Mouse (Mus musculus): ENCODE measurements around the gene Tex101. TPM values are rescaled to one million over a fixed set of nuclear protein-coding genes. Genes with fewer than 3 reads are reported as not detected.
"Not testable (repeated sequence)": the region's sequence is repeated elsewhere in the genome, so short reads cannot be mapped to it uniquely, and the experiment has no call there.

The Tex101 gene
- polyA plus RNA-seq, 1 experiment from 2014 or later = not detected

DNA sequence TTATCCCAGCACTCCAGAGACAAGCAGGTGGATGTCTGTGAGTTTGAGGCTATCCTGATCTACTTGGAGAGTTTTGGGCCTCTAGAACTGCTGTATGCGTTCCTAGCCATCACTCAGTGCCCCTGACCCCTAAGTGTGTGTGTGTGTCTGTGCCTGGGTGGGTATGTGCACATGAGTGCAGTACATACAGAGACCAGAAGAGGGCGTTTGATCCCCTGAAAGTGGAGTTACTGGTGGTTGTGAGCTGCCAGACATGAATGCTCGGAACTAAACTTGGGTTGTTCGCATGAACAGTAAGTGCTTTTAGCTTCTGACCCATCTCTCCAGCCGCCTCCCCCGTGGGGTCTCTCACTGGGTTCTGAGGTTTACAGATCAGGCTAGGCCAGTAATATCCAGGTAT, 53.5 kb downstream of the Tex101 start:
- H3K9me3 ChIP-seq (replicated peaks; ENCODE audit: control insufficient read depth, low read length) = peaks cover 5% of the 10 kb centered on the region; the same call in 1 of the 2 replicates
- no peak overlapping the region for H3K9ac ChIP-seq (ENCODE audit: low read length)
- no peak for ATAC-seq (replicated peaks; ENCODE audit: extremely low read depth, insufficient read depth, low FRiP score)
- no peaks in the 10 kb centered on the region; the same call in none of the 2 replicates for H3K27me3 ChIP-seq (ENCODE audit: control insufficient read depth, insufficient read depth, low read length)
- no peak overlapping the region for H3K4me2 ChIP-seq (ENCODE audit: low read depth, low read length)
- H3K27ac ChIP-seq (ENCODE audit: low read length) = no peak overlapping the region
- H3K36me3 ChIP-seq (ENCODE audit: control insufficient read depth, insufficient read depth) = no peaks in the 10 kb centered on the region
- no peak overlapping the region for H3K4me3 ChIP-seq (ENCODE audit: low read length)
- WGBS = 78% methylated on average over 6 of the region's 6 CpGs
- H3K4me1 ChIP-seq (ENCODE audit: control insufficient read depth, insufficient read depth, low read length) = no peaks in the 10 kb centered on the region

DNA sequence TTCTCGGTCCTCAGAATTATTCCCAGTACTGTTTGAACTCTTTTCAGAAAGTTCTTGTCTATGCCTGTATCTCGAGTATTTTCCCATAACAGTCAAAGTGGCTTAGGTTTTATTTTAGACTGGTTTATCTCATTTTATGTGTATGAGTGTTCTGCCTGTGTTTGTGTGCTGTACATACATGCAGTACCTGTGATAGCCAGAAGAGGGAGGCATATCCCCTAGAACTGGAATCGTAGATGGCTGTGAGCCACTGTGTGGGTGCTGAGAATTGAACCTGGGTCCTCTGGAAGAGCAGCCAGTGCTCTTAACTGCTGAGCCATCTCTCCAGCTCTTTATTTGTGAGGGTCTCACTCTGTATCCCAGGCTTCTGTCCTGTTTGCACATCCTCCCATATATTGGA, 55.3 kb downstream of the Tex101 start:
- 77% methylated on average over 3 of the region's 3 CpGs for WGBS
- H3K4me1 ChIP-seq (ENCODE audit: control insufficient read depth, insufficient read depth, low read length) = no peaks in the 10 kb centered on the region
- no peaks in the 10 kb centered on the region for H3K36me3 ChIP-seq (ENCODE audit: control insufficient read depth, insufficient read depth)
- no peak overlapping the region for H3K4me2 ChIP-seq (ENCODE audit: low read depth, low read length)
- no peak overlapping the region for H3K27ac ChIP-seq (ENCODE audit: low read length)
- peaks cover 5% of the 10 kb centered on the region; the same call in 1 of the 2 replicates for H3K9me3 ChIP-seq (replicated peaks; ENCODE audit: control insufficient read depth, low read length)
- peaks cover 2% of the 10 kb centered on the region for H3K27me3 ChIP-seq (ENCODE audit: control insufficient read depth, insufficient read depth, low read length)
- ATAC-seq (replicated peaks; ENCODE audit: extremely low read depth, insufficient read depth, low FRiP score) = no peak
- H3K9ac ChIP-seq (ENCODE audit: low read length) = no peak overlapping the region
- no peak overlapping the region for H3K4me3 ChIP-seq (ENCODE audit: low read length)

DNA sequence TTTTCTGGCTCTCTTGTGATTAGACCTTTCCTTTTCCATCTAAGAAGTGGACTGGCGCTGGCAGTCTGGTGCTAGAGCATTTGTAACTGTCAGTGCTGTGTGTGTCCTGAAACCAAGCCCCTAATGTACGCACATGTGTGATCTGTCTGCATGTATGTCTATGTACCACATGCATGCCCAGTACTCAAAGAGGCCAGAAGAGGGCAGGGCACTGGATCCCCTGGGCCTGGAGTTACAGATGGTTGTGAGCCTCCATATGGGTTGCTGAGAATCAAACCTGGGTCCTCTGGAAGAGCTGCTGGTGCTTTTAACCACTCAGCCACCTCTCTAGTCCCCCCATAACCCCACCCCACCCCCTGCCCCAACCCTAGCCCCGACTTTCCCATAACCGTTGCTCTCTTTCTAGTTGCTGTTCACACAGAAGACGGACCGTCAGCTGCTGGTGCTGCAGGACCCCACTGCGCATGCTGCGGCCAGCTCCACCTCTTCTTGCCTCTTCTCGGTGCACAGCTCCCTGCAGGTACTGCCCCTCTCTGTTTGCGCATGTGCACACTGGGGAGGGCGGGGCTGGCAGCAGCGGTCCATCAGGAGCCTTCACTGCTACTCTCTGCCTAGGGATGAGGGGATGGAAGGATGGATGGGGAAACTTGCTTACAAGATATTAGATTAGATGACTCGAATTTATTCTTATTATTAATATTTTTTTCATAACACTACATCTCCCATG, 56.6 kb downstream of the Tex101 start:
- ATAC-seq (replicated peaks; ENCODE audit: extremely low read depth, insufficient read depth, low FRiP score) = no peak
- no peak overlapping the region for H3K27ac ChIP-seq (ENCODE audit: low read length)
- 54% methylated on average over 13 of the region's 13 CpGs for WGBS

DNA sequence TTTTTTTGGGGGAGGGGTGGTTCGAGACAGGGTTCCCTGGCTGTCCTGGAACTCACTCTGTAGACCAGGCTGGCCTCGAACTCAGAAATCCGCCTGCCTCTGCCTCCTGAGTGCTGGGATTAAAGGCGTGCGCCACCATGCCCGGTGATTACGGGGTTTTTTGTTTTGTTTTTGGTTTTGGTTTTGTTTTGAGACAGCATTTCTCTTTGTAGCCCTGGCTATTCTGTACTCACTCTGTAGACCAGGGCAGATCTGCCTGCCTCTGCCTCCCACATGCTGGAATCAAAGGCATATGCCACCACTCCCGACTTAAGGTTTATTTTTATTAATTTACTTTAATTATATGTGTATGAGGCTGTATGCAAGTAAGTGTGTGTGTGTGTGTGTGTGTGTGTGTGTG, 58.1 kb downstream of the Tex101 start:
- not testable (repeated sequence) for H3K36me3 ChIP-seq (ENCODE audit: control insufficient read depth, insufficient read depth); H3K27me3 ChIP-seq (ENCODE audit: control insufficient read depth, insufficient read depth, low read length); H3K4me1 ChIP-seq (ENCODE audit: control insufficient read depth, insufficient read depth, low read length); H3K4me2 ChIP-seq (ENCODE audit: low read depth, low read length); H3K9ac ChIP-seq (ENCODE audit: low read length); H3K9me3 ChIP-seq (replicated peaks; ENCODE audit: control insufficient read depth, low read length); H3K27ac ChIP-seq (ENCODE audit: low read length); ATAC-seq (replicated peaks; ENCODE audit: extremely low read depth, insufficient read depth, low FRiP score); H3K4me3 ChIP-seq (ENCODE audit: low read length)
- WGBS = 84% methylated on average over 8 of the region's 8 CpGs

More for the DNA sequence above, 56.6 kb downstream of the Tex101 start:
- H3K4me2 ChIP-seq (ENCODE audit: low read depth, low read length) = no peak overlapping the region
- peaks cover 2% of the 10 kb centered on the region for H3K27me3 ChIP-seq (ENCODE audit: control insufficient read depth, insufficient read depth, low read length)
- H3K36me3 ChIP-seq (ENCODE audit: control insufficient read depth, insufficient read depth) = no peaks in the 10 kb centered on the region
- no peak overlapping the region for H3K9ac ChIP-seq (ENCODE audit: low read length)
- H3K4me1 ChIP-seq (ENCODE audit: control insufficient read depth, insufficient read depth, low read length) = no peaks in the 10 kb centered on the region
- peaks cover 5% of the 10 kb centered on the region; the same call in 1 of the 2 replicates for H3K9me3 ChIP-seq (replicated peaks; ENCODE audit: control insufficient read depth, low read length)
- H3K4me3 ChIP-seq (ENCODE audit: low read length) = no peak overlapping the region

Other genes with a start within 250 kb of the Tex101 start
- 0.29 TPM in 1 of 2 replicates, not detected in the other for gene Irgc1, start 224.4 kb downstream of the Tex101 start, polyA plus RNA-seq (2015; fragmentation: Nextera tagmentation; extraction: Ambion mirVana)
- gene Plaur, start 214.2 kb downstream of the Tex101 start, polyA plus RNA-seq (2015; fragmentation: Nextera tagmentation; extraction: Ambion mirVana) = 8.1 and 8.8 TPM in 2 replicates
- 1.2 and 1.3 TPM in 2 replicates for gene Cadm4, start 194.7 kb downstream of the Tex101 start, polyA plus RNA-seq (2015; fragmentation: Nextera tagmentation; extraction: Ambion mirVana)
- 40.9 and 43.0 TPM in 2 replicates for gene Zfp428, start 169.7 kb downstream of the Tex101 start, polyA plus RNA-seq (2015; fragmentation: Nextera tagmentation; extraction: Ambion mirVana)
- gene AC161166.1, start 164.2 kb downstream of the Tex101 start, polyA plus RNA-seq (2015; fragmentation: Nextera tagmentation; extraction: Ambion mirVana) = 0.26 and 0.35 TPM in 2 replicates
- gene Irgq, start 146.0 kb downstream of the Tex101 start, polyA plus RNA-seq (2015; fragmentation: Nextera tagmentation; extraction: Ambion mirVana) = 6.1 and 6.8 TPM in 2 replicates
- gene Pinlyp, start 130.6 kb downstream of the Tex101 start, polyA plus RNA-seq (2015; fragmentation: Nextera tagmentation; extraction: Ambion mirVana) = 0.17 TPM in 2 replicates
- gene Xrcc1, start 130.4 kb downstream of the Tex101 start, polyA plus RNA-seq (2015; fragmentation: Nextera tagmentation; extraction: Ambion mirVana) = 79.7 and 91.5 TPM in 2 replicates
- gene Ethe1, start 89.1 kb downstream of the Tex101 start, polyA plus RNA-seq (2015; fragmentation: Nextera tagmentation; extraction: Ambion mirVana) = 23.5 and 26.1 TPM in 2 replicates
- 0.87 and 0.96 TPM in 2 replicates for gene Zfp575, start 89.0 kb downstream of the Tex101 start, polyA plus RNA-seq (2015; fragmentation: Nextera tagmentation; extraction: Ambion mirVana)
- 0.09 and 0.17 TPM in 2 replicates for gene Phldb3, start 65.9 kb downstream of the Tex101 start, polyA plus RNA-seq (2015; fragmentation: Nextera tagmentation; extraction: Ambion mirVana)
- 0.08 TPM in 1 of 2 replicates, not detected in the other for gene Lypd3, start 40.1 kb downstream of the Tex101 start, polyA plus RNA-seq (2015; fragmentation: Nextera tagmentation; extraction: Ambion mirVana)
- not detected in 2 replicates for gene BC049730, start 32.6 kb upstream of the Tex101 start, polyA plus RNA-seq (2015; fragmentation: Nextera tagmentation; extraction: Ambion mirVana)
- not detected in 2 replicates for gene Gm4763, start 50.2 kb upstream of the Tex101 start, polyA plus RNA-seq (2015; fragmentation: Nextera tagmentation; extraction: Ambion mirVana)
- 0.25 and 0.30 TPM in 2 replicates for gene Cd177, start 83.6 kb upstream of the Tex101 start, polyA plus RNA-seq (2015; fragmentation: Nextera tagmentation; extraction: Ambion mirVana)
- 0.22 TPM in 1 of 2 replicates, not detected in the other for gene Ceacam10, start 100.5 kb upstream of the Tex101 start, polyA plus RNA-seq (2015; fragmentation: Nextera tagmentation; extraction: Ambion mirVana)
- 4.7 and 20.8 TPM in 2 replicates for gene Gm9844, start 185.5 kb upstream of the Tex101 start, polyA plus RNA-seq (2015; fragmentation: Nextera tagmentation; extraction: Ambion mirVana)
- gene Lypd4, start 193.3 kb upstream of the Tex101 start, polyA plus RNA-seq (2015; fragmentation: Nextera tagmentation; extraction: Ambion mirVana) = not detected in 2 replicates
- not detected in 2 replicates for gene Dmrtc2, start 193.4 kb upstream of the Tex101 start, polyA plus RNA-seq (2015; fragmentation: Nextera tagmentation; extraction: Ambion mirVana)
- gene Rps19, start 207.7 kb upstream of the Tex101 start, polyA plus RNA-seq (2015; fragmentation: Nextera tagmentation; extraction: Ambion mirVana) = 1,139 and 1,152 TPM in 2 replicates
- gene Cd79a, start 220.7 kb upstream of the Tex101 start, polyA plus RNA-seq (2015; fragmentation: Nextera tagmentation; extraction: Ambion mirVana) = 0.36 and 0.38 TPM in 2 replicates
- 75.4 and 80.9 TPM in 2 replicates for gene Arhgef1, start 226.2 kb upstream of the Tex101 start, polyA plus RNA-seq (2015; fragmentation: Nextera tagmentation; extraction: Ambion mirVana)

Data from heart, embryonic 16.5 days (tissue).